In genomic region chr5:142814711-142815420, GRCm38 (mm10) we compare ENCODE assay signal across 8 mouse cellular contexts. TPM values are rescaled to one million over a fixed set of nuclear protein-coding genes. Genes with fewer than 3 reads are reported as not detected.
A peak's percentile ranks its signal among the peaks of the same experiment; 100 is the strongest.
DNase-seq lines count a peak whose midpoint lies in the region; ATAC-seq lines count a peak whose summit lies in the region.

No protein-coding gene starts in this region.

- peak overlapping the region; percentile 91 for H3K27ac ChIP-seq in liver, embryonic 15.5 days (replicated peaks)
- H3K27ac ChIP-seq in neural tube, embryonic 14.5 days (ENCODE audit: low read depth, low read length), result peak overlapping the region; percentile 100

- peak; percentile 64 for DNase-seq in cerebellum, adult 8-10 months
- peak; percentile 61 for DNase-seq in gastrocnemius, postnatal 14 days
- DNase-seq in induced T-regulatory cell, adult 2 months (ENCODE audit: low read depth), result peak; percentile 39
- DNase-seq in frontal cortex, postnatal 25 days (ENCODE audit: low spot score in 2 of 2), result no peak

- no peaks in the 10 kb centered on the region for H3K9me3 ChIP-seq in megakaryocyte, embryonic 14.5 days
- no peaks in the 10 kb centered on the region for H3K9me3 ChIP-seq in liver, embryonic 15.5 days (replicated peaks)
- H3K9me3 ChIP-seq in neural tube, embryonic 14.5 days (ENCODE audit: control insufficient read depth, low read length), result no peaks in the 10 kb centered on the region

- peaks cover 94% of the 10 kb centered on the region for H3K27me3 ChIP-seq in megakaryocyte, embryonic 14.5 days (replicated peaks)
- peaks cover 100% of the 10 kb centered on the region for H3K27me3 ChIP-seq in liver, embryonic 15.5 days
- H3K27me3 ChIP-seq in neural tube, embryonic 14.5 days (ENCODE audit: control insufficient read depth, insufficient read depth, low read length), result peaks cover 4% of the 10 kb centered on the region; the same call in 1 of the 2 replicates

- ATAC-seq in megakaryocyte, adult 5-6 weeks (ENCODE audit: poor library complexity, severe bottlenecking), result no peak
- no peak for ATAC-seq in liver, embryonic 15.5 days (ENCODE audit: insufficient read depth)
- no peak for ATAC-seq in neural tube, embryonic 14.5 days (ENCODE audit: low read depth)

- peak overlapping the region; percentile 49 for H3K9ac ChIP-seq in liver, embryonic 15.5 days
- peak overlapping the region; percentile 100 for H3K9ac ChIP-seq in neural tube, embryonic 14.5 days (replicated peaks; ENCODE audit: low read depth, low read length)

- H3K4me3 ChIP-seq in megakaryocyte, embryonic 14.5 days (replicated peaks), result peak overlapping the region; percentile 93
- H3K4me3 ChIP-seq in liver, embryonic 15.5 days (replicated peaks), result peak overlapping the region; percentile 63
- peak overlapping the region; percentile 98 for H3K4me3 ChIP-seq in neural tube, embryonic 14.5 days (ENCODE audit: low read depth, low read length)

- peak overlapping the region; percentile 68 for H3K4me2 ChIP-seq in liver, embryonic 15.5 days
- peak overlapping the region; percentile 99 for H3K4me2 ChIP-seq in neural tube, embryonic 14.5 days (ENCODE audit: low read depth, low read length)

- no peaks in the 10 kb centered on the region for H3K36me3 ChIP-seq in megakaryocyte, embryonic 14.5 days (replicated peaks; ENCODE audit: low read length)
- H3K36me3 ChIP-seq in liver, embryonic 15.5 days (replicated peaks), result no peaks in the 10 kb centered on the region
- peaks cover 5% of the 10 kb centered on the region for H3K36me3 ChIP-seq in neural tube, embryonic 14.5 days (ENCODE audit: control insufficient read depth, insufficient read depth, low read length)

- H3K4me1 ChIP-seq in megakaryocyte, embryonic 14.5 days, result peaks cover 54% of the 10 kb centered on the region
- H3K4me1 ChIP-seq in liver, embryonic 15.5 days (replicated peaks), result peaks cover 59% of the 10 kb centered on the region
- peaks cover 33% of the 10 kb centered on the region for H3K4me1 ChIP-seq in neural tube, embryonic 14.5 days (ENCODE audit: control insufficient read depth, insufficient read depth, low read length)

- under 1% methylated on average over 62 of the region's 62 CpGs for WGBS in liver, embryonic 15.5 days (ENCODE audit: insufficient replicate concordance)
- under 1% methylated on average over 61 of the region's 62 CpGs for WGBS in neural tube, embryonic 14.5 days

- intact Hi-C loops in gastrocnemius, postnatal 14 days (cut with DNase I; ENCODE audit: low total_unique reads), result loop anchor here (5.0 kb wide), 1 partner anchor 43 kb away; no protein-coding TSS in a partner anchor

RNA-seq across cellular contexts. Expression of gene Tnrc18, which starts 2.6 kb away (rescaled TPM):
- 32.1 and 36.1 TPM in 2 replicates for polyA plus RNA-seq in megakaryocyte, embryonic 14.5 days (2012; ENCODE audit: insufficient read depth, low replicate concordance)
- total RNA-seq in megakaryocyte, adult 5-6 weeks (2015), result 28.2 and 38.6 TPM in 2 replicates
- 20.0 and 20.4 TPM in 2 replicates for total RNA-seq in megakaryocyte, adult 5-6 weeks (2017)
- total RNA-seq in gastrocnemius, postnatal 14 days (2021), result 10 to 100 TPM; 36.2 to 37.1 TPM
- polyA plus RNA-seq in liver, embryonic 15.5 days (2015; fragmentation: Nextera tagmentation; extraction: Ambion mirVana), result 3.4 and 3.7 TPM in 2 replicates
- 36.4 and 39.9 TPM in 2 replicates for polyA plus RNA-seq in neural tube, embryonic 14.5 days (2014; fragmentation: Nextera tagmentation; extraction: Ambion mirVana)

Comparison
In these comparisons a context has a peak if more than half of its experiments do, and no peak if none do; other contexts are left out.
1. DNase-seq: peak in cerebellum, adult 8-10 months (single experiment), gastrocnemius, postnatal 14 days (single experiment) and induced T-regulatory cell, adult 2 months (single experiment); none in frontal cortex, postnatal 25 days (0 of 2).
2. Peak in every context shown above with its lines, with median percentiles within 50 percentile points of each other: H3K4me3 ChIP-seq.